Mouse (Mus musculus): ENCODE measurements around the gene Mthfd2l.

Mthfd2l gene

DNA sequence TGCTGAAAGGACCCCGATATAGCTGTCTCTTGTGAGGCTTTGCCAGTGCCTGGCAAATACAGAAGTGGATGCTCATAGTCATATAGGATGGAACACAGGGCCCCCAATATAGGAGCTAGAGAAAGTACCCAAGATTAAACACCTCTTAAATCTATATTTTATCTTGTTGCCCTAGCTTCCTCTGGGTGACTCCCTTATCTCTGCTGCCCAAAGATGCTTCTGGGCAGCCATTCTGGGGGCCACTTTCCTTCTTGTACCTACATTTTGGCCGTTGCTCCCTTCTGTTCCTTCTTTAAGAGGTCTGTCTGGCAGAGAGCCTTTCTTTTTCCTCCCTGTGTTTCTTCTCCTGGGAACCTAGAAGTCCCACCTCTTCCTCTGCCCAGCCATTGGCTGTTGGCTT, 14.5 kb downstream of the Mthfd2l start:
- in situ Hi-C loops (cut with MseI, MboI), result loop anchor here in 1 of 2 experiments (10.0 kb wide), 1 partner anchor 359 kb away; no protein-coding TSS in a partner anchor

DNA sequence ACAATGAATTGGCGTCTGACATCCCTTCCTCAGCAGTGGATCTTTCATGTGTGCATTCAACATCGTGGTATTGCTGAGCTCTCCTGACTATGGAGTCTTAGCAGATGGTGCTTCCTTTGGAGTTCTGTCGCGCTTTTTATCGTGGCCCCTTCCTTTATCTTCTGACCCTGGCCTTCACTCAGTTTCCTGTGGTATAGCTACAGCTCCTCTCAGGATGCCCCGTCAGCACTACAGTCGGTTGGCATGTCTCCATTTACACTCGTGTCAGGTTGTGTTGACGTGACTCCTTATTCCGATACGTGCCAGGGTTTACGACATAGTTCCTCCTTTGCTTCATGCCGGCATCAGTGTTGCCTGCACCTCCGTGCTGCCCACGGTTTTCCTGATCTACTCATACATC, 18.6 kb downstream of the Mthfd2l start:
- in situ Hi-C loops (cut with MseI, MboI), result loop anchor here in 1 of 2 experiments (10.0 kb wide), 1 partner anchor 355 kb away; no protein-coding TSS in a partner anchor

GRCm38 (mm10) chr5:90951475-90951874, 20.6 kb downstream of the Mthfd2l start:
- in situ Hi-C loops (cut with MseI, MboI), result no loop called here

DNA sequence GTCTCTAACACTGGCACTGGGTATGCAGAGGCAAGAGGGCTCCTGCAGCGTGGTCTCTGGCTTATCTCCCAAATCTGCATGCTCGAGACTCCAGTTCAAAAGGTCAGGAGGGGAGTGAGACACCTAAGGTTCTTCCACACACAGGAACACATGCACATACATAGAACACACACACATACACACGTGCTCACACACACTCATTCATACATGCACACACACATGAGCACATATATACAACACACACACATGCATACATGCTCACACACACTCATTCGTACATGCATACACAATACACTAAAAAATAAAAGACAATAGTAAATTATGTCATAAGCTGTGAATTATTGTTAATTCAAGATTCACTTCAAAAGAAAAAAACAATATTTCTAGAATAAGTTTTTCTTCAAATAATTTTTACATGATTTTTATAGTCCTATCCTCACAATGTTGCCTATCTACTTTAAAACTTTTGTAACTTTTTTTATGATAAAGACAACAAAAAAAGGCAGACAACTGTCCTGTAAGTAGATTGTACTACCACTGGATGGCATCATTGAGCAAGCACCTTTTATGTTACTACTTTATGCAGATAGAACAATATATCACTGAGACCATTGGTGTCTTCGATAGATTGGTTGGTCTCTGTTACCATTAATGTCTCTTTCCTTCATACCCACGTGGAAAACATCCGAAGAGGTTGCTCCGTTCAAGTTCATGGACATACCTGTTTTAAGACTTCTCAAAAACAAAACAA, 22.0 kb downstream of the Mthfd2l start:
- in situ Hi-C loops (cut with MseI, MboI), result no loop called here

DNA sequence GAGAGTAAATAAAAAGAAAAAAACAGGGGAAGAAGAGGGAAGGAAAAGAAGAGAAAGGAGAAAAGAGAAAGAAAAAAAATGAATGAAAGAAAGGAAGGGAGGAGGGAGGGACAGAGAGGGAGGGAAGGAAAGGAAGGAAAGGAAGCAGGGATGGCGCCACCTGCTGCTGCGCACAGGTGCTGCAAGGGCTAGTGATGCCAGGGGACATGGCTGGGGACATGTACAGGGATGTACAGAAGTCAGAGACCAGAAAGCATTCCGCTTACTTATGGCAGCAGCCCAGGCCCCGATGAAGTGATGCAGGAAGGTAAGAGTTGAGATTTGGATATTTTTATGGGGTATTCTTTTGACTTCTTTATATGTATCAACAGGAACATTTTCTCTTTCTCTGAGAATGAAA, 33.4 kb downstream of the Mthfd2l start:
- in situ Hi-C loops (cut with MseI, MboI), result loop anchor here in 1 of 2 experiments (10.0 kb wide), 1 partner anchor 340 kb away; no protein-coding TSS in a partner anchor

DNA sequence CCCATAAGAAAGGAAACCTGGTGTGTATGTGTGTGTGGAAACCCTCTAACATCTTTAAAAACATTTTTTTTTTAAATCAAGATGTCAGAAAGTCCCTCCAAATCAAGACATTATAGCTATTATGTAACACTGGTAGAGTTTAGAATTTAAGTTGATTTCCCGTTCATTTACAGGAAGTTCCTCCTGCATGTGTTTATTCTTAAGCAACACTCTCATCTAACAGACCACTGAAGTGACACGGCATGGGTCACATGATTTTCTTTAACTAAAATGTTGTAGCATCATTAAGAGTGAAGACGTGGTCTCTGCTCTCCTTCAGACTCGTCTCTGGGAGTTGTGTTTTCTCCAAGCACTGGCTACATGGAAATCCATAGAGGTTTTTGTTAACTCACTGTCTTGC, 33.8 kb downstream of the Mthfd2l start:
- in situ Hi-C loops (cut with MseI, MboI), result loop anchor here in 1 of 2 experiments (10.0 kb wide), 1 partner anchor 340 kb away; no protein-coding TSS in a partner anchor

GRCm38 (mm10) chr5:90965386-90965785, 34.5 kb downstream of the Mthfd2l start:
- in situ Hi-C loops (cut with MseI, MboI), result loop anchor here in 1 of 2 experiments (10.0 kb wide), 1 partner anchor 339 kb away; no protein-coding TSS in a partner anchor

- in situ Hi-C loops (cut with MseI, MboI), result loop anchor here in 1 of 2 experiments (10.0 kb wide), 1 partner anchor 328 kb away; no protein-coding TSS in a partner anchor
Measured at GRCm38 (mm10) chr5:90977244-90977643, 46.3 kb downstream of the Mthfd2l start.

GRCm38 (mm10) chr5:90980297-90980696, 49.4 kb downstream of the Mthfd2l start:
- in situ Hi-C loops (cut with MseI, MboI), result no loop called here

GRCm38 (mm10) chr5:90987605-90988004, 56.7 kb downstream of the Mthfd2l start:
- in situ Hi-C loops (cut with MseI, MboI), result no loop called here

GRCm38 (mm10) chr5:90988149-90988548, 57.2 kb downstream of the Mthfd2l start:
- in situ Hi-C loops (cut with MseI, MboI), result no loop called here

DNA sequence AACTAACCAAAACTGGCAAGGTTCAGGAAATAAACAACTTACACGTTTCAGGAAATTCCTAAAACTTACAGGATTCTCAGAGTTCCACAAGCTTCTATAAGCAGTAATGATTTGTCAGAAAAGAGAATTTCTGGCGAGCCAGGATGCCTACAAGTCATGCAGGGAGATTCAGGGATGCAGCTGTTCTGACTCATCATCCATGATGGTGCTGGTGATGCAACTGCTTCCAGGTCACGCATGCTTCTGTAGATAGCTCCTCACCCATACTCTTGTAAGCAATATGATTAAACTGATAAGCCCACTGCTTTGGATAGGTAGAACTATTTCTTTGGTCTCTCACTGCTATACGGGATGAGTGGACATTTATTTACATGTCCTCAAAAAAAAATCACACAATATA, 57.7 kb downstream of the Mthfd2l start:
- in situ Hi-C loops (cut with MseI, MboI), result no loop called here

GRCm38 (mm10) chr5:90999942-91000341, 69.0 kb downstream of the Mthfd2l start:
- in situ Hi-C loops (cut with MseI, MboI), result no loop called here

- in situ Hi-C loops (cut with MseI, MboI), result no loop called here
Measured at GRCm38 (mm10) chr5:91015216-91015615, 84.3 kb downstream of the Mthfd2l start.

- in situ Hi-C loops (cut with MseI, MboI), result no loop called here
Measured at GRCm38 (mm10) chr5:91023114-91023513, 92.2 kb downstream of the Mthfd2l start.

- in situ Hi-C loops (cut with MseI, MboI), result no loop called here
Measured at GRCm38 (mm10) chr5:91027164-91027563, 96.2 kb downstream of the Mthfd2l start, which contains the start of gene Epgn. Gene Epgn, plus strand, starts transcription at chr5:91027464.

GRCm38 (mm10) chr5:91027840-91028239, 96.9 kb downstream of the Mthfd2l start:
- in situ Hi-C loops (cut with MseI, MboI), result no loop called here

DNA sequence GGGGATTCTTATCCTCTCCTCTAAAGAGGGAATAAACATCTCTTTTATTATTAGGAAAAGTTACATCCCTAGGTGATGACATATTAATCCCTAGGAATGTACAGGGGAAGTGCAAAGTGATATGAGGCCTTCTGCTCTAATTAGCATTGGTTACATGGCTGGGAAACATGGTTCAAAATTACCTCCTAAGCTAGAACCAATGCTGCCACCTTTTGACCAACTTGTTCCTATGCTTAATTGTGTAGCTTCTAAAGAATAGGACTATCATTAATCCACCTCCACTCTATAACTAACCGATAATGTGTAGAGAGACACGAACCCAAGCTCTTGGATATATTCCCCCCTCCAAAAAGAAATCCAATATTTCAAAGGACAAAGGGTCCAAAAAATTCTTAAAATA, 99.7 kb downstream of the Mthfd2l start:
- in situ Hi-C loops (cut with MseI, MboI), result loop anchor here in 1 of 2 experiments (10.0 kb wide), 1 partner anchor 274 kb away; no protein-coding TSS in a partner anchor

DNA sequence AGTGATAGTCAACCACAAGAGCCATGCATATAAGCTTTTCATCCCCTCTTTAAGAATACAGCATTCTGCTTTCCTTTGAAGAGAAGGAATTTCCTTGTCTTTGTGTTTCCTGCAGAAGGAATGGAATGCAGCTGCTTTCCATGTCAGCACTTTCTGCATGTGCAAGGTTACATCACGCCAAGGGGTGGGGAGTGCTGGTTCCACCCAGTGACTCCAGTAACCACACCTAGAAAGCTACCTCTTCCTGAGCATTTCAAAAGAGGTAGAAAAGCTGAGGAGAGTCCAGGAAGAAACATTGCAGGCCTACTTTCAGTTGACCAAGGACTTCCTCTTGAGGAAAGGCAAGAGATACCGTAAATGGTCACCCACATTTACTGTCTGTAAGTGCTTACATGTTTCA, 104.4 kb downstream of the Mthfd2l start:
- in situ Hi-C loops (cut with MseI, MboI), result loop anchor here (5.0 to 10.0 kb wide), 2 partner anchors 269 to 272 kb away; no protein-coding TSS in a partner anchor

GRCm38 (mm10) chr5:91036628-91037027, 105.7 kb downstream of the Mthfd2l start:
- in situ Hi-C loops (cut with MseI, MboI), result loop anchor here (5.0 to 10.0 kb wide), 2 partner anchors 268 to 271 kb away; no protein-coding TSS in a partner anchor

DNA sequence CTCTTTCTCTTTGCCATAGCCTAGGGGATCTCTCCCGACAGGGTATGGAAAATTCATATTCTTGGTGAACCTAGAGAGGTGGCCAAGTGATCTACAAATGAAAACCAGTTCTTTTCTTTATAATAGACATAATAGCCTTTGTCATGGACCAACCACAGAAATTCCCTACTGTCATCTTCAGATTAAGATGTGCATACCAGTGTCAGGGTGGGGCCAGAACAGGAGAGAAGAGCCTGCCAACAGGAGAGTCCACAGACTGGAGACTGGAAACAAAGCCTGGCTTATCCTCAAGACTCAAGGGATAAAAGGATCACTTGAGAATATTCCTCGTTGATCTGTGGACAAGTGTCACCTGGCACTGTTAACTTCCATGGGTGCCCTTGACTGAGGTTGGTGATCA, 106.8 kb downstream of the Mthfd2l start:
- in situ Hi-C loops (cut with MseI, MboI), result loop anchor here (5.0 to 10.0 kb wide), 2 partner anchors 267 to 270 kb away; no protein-coding TSS in a partner anchor

GRCm38 (mm10) chr5:91038547-91038946, 107.6 kb downstream of the Mthfd2l start:
- in situ Hi-C loops (cut with MseI, MboI), result loop anchor here (5.0 to 10.0 kb wide), 2 partner anchors 266 to 269 kb away; no protein-coding TSS in a partner anchor

DNA sequence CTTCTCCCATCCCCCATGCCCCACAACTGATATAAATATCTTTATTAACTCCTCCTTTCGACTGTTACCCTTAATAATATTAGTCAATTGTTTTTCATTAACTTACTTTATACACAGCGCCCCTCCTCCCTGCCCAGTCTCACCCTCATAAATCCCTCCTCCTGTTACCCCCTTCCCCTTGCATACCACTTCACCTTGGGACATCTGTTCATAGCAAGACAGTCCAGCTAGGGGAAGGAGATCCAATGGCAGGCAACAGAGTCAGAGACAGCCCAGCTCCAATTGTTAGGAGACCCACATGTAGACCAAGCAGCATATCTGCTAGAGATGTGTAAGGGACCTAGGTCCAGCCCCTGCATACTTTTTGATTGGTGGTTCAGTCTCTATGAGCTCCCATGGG, 108.0 kb downstream of the Mthfd2l start:
- in situ Hi-C loops (cut with MseI, MboI), result loop anchor here (5.0 to 10.0 kb wide), 2 partner anchors 266 to 268 kb away; no protein-coding TSS in a partner anchor

Measured in mouse trophoblast stem cell (cell line).